Mouse (Mus musculus): Measurements from ENCODE around the gene Osbpl3. TPM values are rescaled to one million over a fixed set of nuclear protein-coding genes. Genes with fewer than 3 reads are reported as not detected.

Gene Osbpl3
- polyA plus RNA-seq, 1 experiment from 2014 or later = 15.1 TPM

DNA sequence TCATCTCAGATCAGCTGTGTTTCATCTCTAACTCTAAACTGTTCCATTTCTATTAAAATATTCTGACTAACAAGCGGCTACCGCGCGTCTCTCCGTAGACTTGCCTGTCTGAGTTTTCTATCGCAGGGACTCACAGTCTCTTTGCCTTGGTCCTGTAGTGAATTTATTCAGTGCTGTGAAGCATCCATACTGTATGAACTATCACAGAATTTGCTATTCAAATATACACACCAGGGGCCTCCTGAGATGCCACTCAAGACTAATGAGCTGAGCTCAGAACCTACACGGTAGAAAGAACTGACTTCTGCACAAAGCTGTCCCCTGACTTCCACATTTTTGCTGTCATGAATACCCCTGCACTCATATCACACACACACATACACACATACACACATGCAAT is 154.9 kb downstream of the Osbpl3 start:
- no peak overlapping the region for H3K4me2 ChIP-seq
- no peaks in the 10 kb centered on the region for H3K27me3 ChIP-seq

DNA sequence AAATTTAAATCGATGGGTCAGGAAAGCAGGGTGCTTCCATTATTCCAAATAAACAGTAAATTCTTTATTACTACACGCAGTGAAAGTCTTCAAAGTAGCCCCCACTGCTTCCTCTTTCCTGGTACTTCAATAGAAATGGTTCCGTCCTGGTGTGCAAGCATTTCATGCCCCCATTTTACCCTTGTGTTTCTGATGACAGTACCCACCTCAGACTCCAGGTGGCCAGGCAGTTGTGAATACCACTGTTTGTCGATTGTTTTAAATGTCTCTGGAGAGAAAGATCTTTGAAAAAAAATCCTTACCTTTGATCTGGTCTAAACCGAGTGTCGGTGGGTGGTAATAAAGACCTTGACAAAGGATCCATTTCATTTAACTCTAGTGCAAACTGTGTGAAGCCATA is 155.4 kb downstream of the Osbpl3 start:
- no peaks in the 10 kb centered on the region for H3K9me3 ChIP-seq
- H3K4me2 ChIP-seq = no peak overlapping the region
- H3K9ac ChIP-seq = no peak overlapping the region
- no peaks in the 10 kb centered on the region for H3K27me3 ChIP-seq
- ATAC-seq (ENCODE audit: insufficient number of reproducible peaks, insufficient read depth, low FRiP score, low TSS enrichment, low read depth) = no peak
- no peak overlapping the region for H3K27ac ChIP-seq
- peaks cover 9% of the 10 kb centered on the region; the same call in 1 of the 2 replicates for H3K4me1 ChIP-seq
- 76% methylated on average over 6 of the region's 6 CpGs for WGBS
- no peak overlapping the region for H3K4me3 ChIP-seq
- peaks cover 9% of the 10 kb centered on the region; the same call in 1 of the 2 replicates for H3K36me3 ChIP-seq

More for the DNA sequence above, 154.9 kb downstream of the Osbpl3 start:
- no peaks in the 10 kb centered on the region for H3K9me3 ChIP-seq
- 90% methylated on average over 7 of the region's 7 CpGs for WGBS
- peaks cover 9% of the 10 kb centered on the region; the same call in 1 of the 2 replicates for H3K36me3 ChIP-seq
- H3K4me1 ChIP-seq = peaks cover 9% of the 10 kb centered on the region; the same call in 1 of the 2 replicates
- no peak overlapping the region for H3K9ac ChIP-seq
- H3K4me3 ChIP-seq = no peak overlapping the region
- H3K27ac ChIP-seq = no peak overlapping the region
- ATAC-seq (ENCODE audit: insufficient number of reproducible peaks, insufficient read depth, low FRiP score, low TSS enrichment, low read depth) = no peak

- no peaks in the 10 kb centered on the region for H3K4me1 ChIP-seq
- no peak overlapping the region for H3K27ac ChIP-seq
- H3K4me3 ChIP-seq = no peak overlapping the region
- no peak overlapping the region for H3K9ac ChIP-seq
- 63% methylated on average over 7 of the region's 7 CpGs for WGBS
- H3K9me3 ChIP-seq = no peaks in the 10 kb centered on the region
- H3K4me2 ChIP-seq = no peak overlapping the region
- no peak for ATAC-seq (ENCODE audit: insufficient number of reproducible peaks, insufficient read depth, low FRiP score, low TSS enrichment, low read depth)
- no peaks in the 10 kb centered on the region for H3K27me3 ChIP-seq
- peaks cover 9% of the 10 kb centered on the region; the same call in 1 of the 2 replicates for H3K36me3 ChIP-seq
These were observed 156.9 kb downstream of the Osbpl3 start for GRCm38 (mm10) chr6:50299071-50299470.

GRCm38 (mm10) chr6:50297671-50298070 is 158.3 kb downstream of the Osbpl3 start:
- ATAC-seq (ENCODE audit: insufficient number of reproducible peaks, insufficient read depth, low FRiP score, low TSS enrichment, low read depth) = no peak
- Histone ChIP-seq H3K4me3 (no peak overlapping the region), H3K4me2 (no peak overlapping the region), H3K36me3 (peaks cover 7% of the 10 kb centered on the region; the same call in 1 of the 2 replicates), H3K9me3 (no peaks in the 10 kb centered on the region), H3K4me1 (no peaks in the 10 kb centered on the region), H3K27ac (no peak overlapping the region), H3K27me3 (no peaks in the 10 kb centered on the region), H3K9ac (no peak overlapping the region)
- 83% methylated on average over 9 of the region's 9 CpGs for WGBS

GRCm38 (mm10) chr6:50295136-50295535 is 160.9 kb downstream of the Osbpl3 start:
- H3K27ac ChIP-seq = no peak overlapping the region
- no peak overlapping the region for H3K4me2 ChIP-seq
- 73% methylated on average over 10 of the region's 10 CpGs for WGBS

DNA sequence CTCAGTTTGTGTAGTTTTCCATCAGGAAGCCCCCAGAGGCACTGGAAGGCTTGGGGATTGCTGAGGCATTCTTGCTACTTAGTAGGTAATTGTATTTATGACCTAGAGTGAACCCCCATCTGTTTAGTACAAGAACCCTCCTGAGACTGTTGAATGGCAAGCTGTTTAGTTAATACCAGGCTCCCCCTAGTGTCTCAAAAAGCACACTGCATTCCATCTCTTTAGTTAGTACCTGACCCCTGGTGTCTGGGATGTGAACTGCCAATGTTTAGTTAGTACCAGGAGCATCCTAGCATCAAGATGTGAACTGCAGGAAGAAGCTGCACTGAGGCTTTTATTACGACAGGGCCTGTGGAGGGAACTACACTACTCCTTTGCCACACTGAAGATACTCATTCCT is 161.9 kb downstream of the Osbpl3 start:
- no peak overlapping the region for H3K4me2 ChIP-seq
- 44% methylated on average over 1 of the region's 1 CpGs for WGBS
- H3K4me1 ChIP-seq = no peaks in the 10 kb centered on the region
- no peak overlapping the region for H3K27ac ChIP-seq
- H3K4me3 ChIP-seq = no peak overlapping the region
- peaks cover 4% of the 10 kb centered on the region; the same call in 1 of the 2 replicates for H3K36me3 ChIP-seq
- no peak overlapping the region for H3K9ac ChIP-seq
- ATAC-seq (ENCODE audit: insufficient number of reproducible peaks, insufficient read depth, low FRiP score, low TSS enrichment, low read depth) = no peak
- no peaks in the 10 kb centered on the region for H3K27me3 ChIP-seq
- no peaks in the 10 kb centered on the region for H3K9me3 ChIP-seq

More at GRCm38 (mm10) chr6:50295136-50295535, 160.9 kb downstream of the Osbpl3 start:
- Histone ChIP-seq H3K27me3 (no peaks in the 10 kb centered on the region), H3K36me3 (peaks cover 6% of the 10 kb centered on the region; the same call in 1 of the 2 replicates), H3K9ac (no peak overlapping the region), H3K4me3 (no peak overlapping the region), H3K9me3 (no peaks in the 10 kb centered on the region), H3K4me1 (no peaks in the 10 kb centered on the region)
- ATAC-seq (ENCODE audit: insufficient number of reproducible peaks, insufficient read depth, low FRiP score, low TSS enrichment, low read depth) = no peak

DNA sequence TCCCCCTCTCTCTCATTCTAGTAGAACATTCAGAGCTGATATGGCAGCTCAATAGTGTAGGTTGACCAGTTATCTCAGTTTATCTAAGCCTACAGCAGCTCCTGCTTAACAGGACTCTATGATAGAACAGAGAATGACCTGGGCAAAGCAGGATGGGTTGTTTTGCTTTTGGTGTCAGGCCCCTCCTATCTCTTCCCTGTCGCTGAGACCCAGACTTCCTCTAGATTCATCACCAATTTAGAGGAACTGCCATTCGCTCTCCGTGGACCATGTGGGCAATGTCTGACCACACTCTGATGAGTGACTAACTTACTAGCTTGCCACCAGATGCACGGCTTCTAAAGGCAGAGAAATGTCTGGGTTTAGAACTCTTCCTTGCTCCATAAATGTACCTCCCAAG is 164.4 kb downstream of the Osbpl3 start:
- Histone ChIP-seq H3K4me2 (no peak overlapping the region), H3K4me1 (no peaks in the 10 kb centered on the region), H3K27ac (no peak overlapping the region), H3K9me3 (no peaks in the 10 kb centered on the region), H3K27me3 (no peaks in the 10 kb centered on the region), H3K9ac (no peak overlapping the region), H3K36me3 (0 out of 2 replicates have a peak, but pooled peaks cover 2% of the 10 kb centered on the region), H3K4me3 (no peak overlapping the region)
- ATAC-seq (ENCODE audit: insufficient number of reproducible peaks, insufficient read depth, low FRiP score, low TSS enrichment, low read depth) = no peak
- 83% methylated on average over 4 of the region's 4 CpGs for WGBS

- no peak overlapping the region for H3K27ac ChIP-seq
- H3K4me2 ChIP-seq = no peak overlapping the region
- H3K4me3 ChIP-seq = no peak overlapping the region
- H3K4me1 ChIP-seq = no peaks in the 10 kb centered on the region
- no peaks in the 10 kb centered on the region for H3K36me3 ChIP-seq
- ATAC-seq (ENCODE audit: insufficient number of reproducible peaks, insufficient read depth, low FRiP score, low TSS enrichment, low read depth) = no peak
- H3K9ac ChIP-seq = no peak overlapping the region
- no peaks in the 10 kb centered on the region for H3K27me3 ChIP-seq
- no peaks in the 10 kb centered on the region for H3K9me3 ChIP-seq
- WGBS = 70% methylated on average over 3 of the region's 3 CpGs
These were observed 169.1 kb downstream of the Osbpl3 start for GRCm38 (mm10) chr6:50286881-50287280.

DNA sequence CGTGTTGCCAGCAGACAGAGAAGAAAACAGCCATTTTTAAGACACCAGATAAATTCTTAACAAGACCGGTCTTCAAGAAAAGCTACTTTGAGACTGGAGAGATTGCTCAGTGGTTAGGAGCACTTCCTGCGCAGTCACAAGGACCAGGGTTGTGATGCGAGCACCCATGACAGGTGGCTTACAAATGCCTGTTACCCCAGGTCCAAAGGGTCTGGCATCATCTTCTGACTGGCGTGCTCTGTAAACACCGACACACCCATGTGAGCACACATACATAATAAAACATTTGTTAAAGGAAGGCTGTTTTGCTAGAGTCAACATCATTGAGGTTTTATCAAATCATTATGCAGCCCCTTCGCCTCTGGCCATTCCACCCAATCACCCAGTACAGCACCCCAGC is 176.4 kb downstream of the Osbpl3 start:
- H3K9me3 ChIP-seq = no peaks in the 10 kb centered on the region
- no peaks in the 10 kb centered on the region for H3K4me1 ChIP-seq
- no peaks in the 10 kb centered on the region for H3K27me3 ChIP-seq
- WGBS = 88% methylated on average over 7 of the region's 7 CpGs
- H3K4me2 ChIP-seq = no peak overlapping the region
- no peak for ATAC-seq (ENCODE audit: insufficient number of reproducible peaks, insufficient read depth, low FRiP score, low TSS enrichment, low read depth)
- H3K27ac ChIP-seq = no peak overlapping the region
- no peak overlapping the region for H3K4me3 ChIP-seq
- H3K36me3 ChIP-seq = no peaks in the 10 kb centered on the region
- H3K9ac ChIP-seq = no peak overlapping the region

DNA sequence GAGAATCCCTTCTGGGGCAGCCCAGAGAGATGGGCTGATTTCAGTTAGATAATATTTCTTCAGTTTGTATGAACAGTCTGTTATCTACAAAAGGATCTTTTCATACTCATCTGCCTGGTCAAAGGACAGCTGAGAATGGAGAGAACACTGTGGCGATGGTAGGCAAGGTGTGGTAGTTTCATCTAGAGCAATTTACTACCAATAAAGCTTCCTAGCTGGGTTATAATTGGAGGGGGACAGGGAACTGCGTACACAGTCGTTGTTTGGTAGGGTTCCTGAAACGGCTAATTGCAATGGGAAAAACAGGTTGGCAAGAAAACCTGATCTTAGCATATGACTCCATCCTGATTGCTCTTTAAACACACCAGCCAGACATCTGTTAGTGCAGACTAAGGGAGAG is 182.1 kb downstream of the Osbpl3 start:
- H3K9me3 ChIP-seq = no peaks in the 10 kb centered on the region

DNA sequence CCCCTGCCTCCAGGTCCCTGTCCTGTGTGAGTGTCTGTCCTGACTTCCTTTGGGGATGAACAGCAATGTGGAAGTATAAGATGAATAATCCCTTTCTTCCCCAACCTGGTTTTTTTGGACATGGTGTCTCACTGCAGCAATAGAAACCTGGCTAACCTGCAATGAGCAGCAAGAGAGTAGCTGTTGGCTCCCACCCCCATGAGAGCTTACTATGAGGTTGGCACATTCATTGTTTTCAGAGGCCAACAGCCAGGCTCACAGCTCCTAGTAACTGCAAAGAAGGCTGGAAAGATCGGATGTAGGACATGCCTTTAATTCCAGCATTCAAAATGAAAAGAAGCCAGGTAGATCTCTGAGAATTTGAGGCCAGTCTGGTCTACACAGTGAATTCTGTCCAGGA is 182.6 kb downstream of the Osbpl3 start:
- Histone ChIP-seq H3K4me1 (no peaks in the 10 kb centered on the region), H3K36me3 (no peaks in the 10 kb centered on the region), H3K27me3 (no peaks in the 10 kb centered on the region), H3K4me2 (no peak overlapping the region), H3K9ac (no peak overlapping the region), H3K27ac (no peak overlapping the region), H3K9me3 (no peaks in the 10 kb centered on the region), H3K4me3 (no peak overlapping the region)
- no peak for ATAC-seq (ENCODE audit: insufficient number of reproducible peaks, insufficient read depth, low FRiP score, low TSS enrichment, low read depth)
- WGBS = 81% methylated on average over 1 of the region's 1 CpGs

More for the DNA sequence above, 182.1 kb downstream of the Osbpl3 start:
- Histone ChIP-seq H3K4me2 (no peak overlapping the region), H3K9ac (no peak overlapping the region), H3K27me3 (no peaks in the 10 kb centered on the region), H3K4me3 (no peak overlapping the region), H3K36me3 (no peaks in the 10 kb centered on the region), H3K4me1 (no peaks in the 10 kb centered on the region), H3K27ac (no peak overlapping the region)
- ATAC-seq (ENCODE audit: insufficient number of reproducible peaks, insufficient read depth, low FRiP score, low TSS enrichment, low read depth) = no peak
- WGBS = 76% methylated on average over 4 of the region's 4 CpGs

- 86% methylated on average over 6 of the region's 6 CpGs for WGBS
- Histone ChIP-seq H3K36me3 (no peaks in the 10 kb centered on the region), H3K27ac (no peak within 1 kb of the TSS), H3K9me3 (no peaks in the 10 kb centered on the region), H3K27me3 (no peaks in the 10 kb centered on the region), H3K9ac (no peak within 1 kb of the TSS), H3K4me3 (no peak within 1 kb of the TSS), H3K4me2 (no peak within 1 kb of the TSS), H3K4me1 (peaks cover 13% of the 10 kb centered on the region)
- no peak for ATAC-seq (ENCODE audit: insufficient number of reproducible peaks, insufficient read depth, low FRiP score, low TSS enrichment, low read depth)
These were observed 192.3 kb downstream of the Osbpl3 start, which contains the start of gene Gsdme for GRCm38 (mm10) chr6:50263670-50264069. TSS of gene Gsdme (minus strand) at chr6:50263862.
